Mouse (Mus musculus) testis, adult 2 months (tissue): ENCODE measurements at regions not wholly inside any gene's neighbourhood (a gene's known extent, or its start where the extent isn't known, plus 50 kb on each side); places are given as distances from the start of the nearest gene placed in this dataset.

ENCODE experiments used
- H3K27ac ChIP-seq: fragments of 200-500 bp; 2 replicates; pipeline ENCODE4 v1.5.1; 2012; ENCODE audit warnings: low read depth, low read length; ENCODE audit not compliant: control insufficient read depth, insufficient read depth
- H3K27me3 ChIP-seq: fragments of 200-500 bp; 2 replicates; pipeline ENCODE4 v1.6.1; 2012; ENCODE audit warnings: mild to moderate bottlenecking, low read length, moderate library complexity; ENCODE audit not compliant: control insufficient read depth, insufficient read depth
- H3K36me3 ChIP-seq: fragments of 200-500 bp; 2 replicates; pipeline ENCODE4 v1.6.1; 2012; ENCODE audit warnings: mild to moderate bottlenecking, low read length; ENCODE audit not compliant: control insufficient read depth, insufficient read depth
- H3K4me1 ChIP-seq: fragments of 200-500 bp; 2 replicates; pipeline ENCODE4 v1.6.1; 2012; ENCODE audit warnings: low read length; ENCODE audit not compliant: control insufficient read depth, insufficient read depth
- H3K4me3 ChIP-seq: fragments of 200-500 bp; 2 replicates; pipeline ENCODE4 v1.5.1; 2012; ENCODE audit warnings: low read depth, mild to moderate bottlenecking, low read length, moderate library complexity, mixed read lengths; ENCODE audit not compliant: control insufficient read depth
- CTCF ChIP-seq: fragments of 200-500 bp; IDR thresholded peaks from 2 replicates; pipeline ENCODE4 v1.5.1; 2012; ENCODE audit warnings: low read depth, mild to moderate bottlenecking, inconsistent platforms, low read length, moderate library complexity; ENCODE audit not compliant: control insufficient read depth, insufficient read depth, insufficient replicate concordance
- POLR2A ChIP-seq: fragments of 200-500 bp; IDR thresholded peaks from 2 replicates; pipeline ENCODE4 v1.6.1; 2012; ENCODE audit warnings: low read depth, mild to moderate bottlenecking, inconsistent platforms, low read length, moderate library complexity; ENCODE audit not compliant: control insufficient read depth

DNA sequence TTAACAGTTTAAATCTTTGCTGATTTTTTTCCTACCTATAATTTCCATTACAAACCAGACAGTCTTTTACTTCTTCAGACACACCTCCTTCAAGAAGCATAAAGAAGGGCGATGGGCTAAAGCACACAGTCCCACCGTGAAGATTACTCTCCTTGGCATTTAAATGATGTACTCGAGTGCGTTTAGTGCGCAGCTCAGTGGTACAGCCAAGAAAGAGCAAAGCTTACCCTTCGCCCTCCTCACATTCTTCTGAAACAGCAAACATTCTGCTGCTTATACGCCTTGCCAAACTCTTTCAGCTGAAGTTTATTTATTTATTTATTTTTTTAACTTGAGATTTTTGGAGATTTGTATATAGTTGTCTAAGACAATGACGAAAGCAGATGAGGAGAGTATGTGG is 68.0 kb upstream of the Arglu1 start:
- TF ChIP-seq POLR2A (no peak), CTCF (no peak)
- no peaks in the 10 kb centered on the region for H3K36me3 ChIP-seq
- no peak overlapping the region for H3K4me3 ChIP-seq
- no peak overlapping the region for H3K27ac ChIP-seq
- no peaks in the 10 kb centered on the region for H3K4me1 ChIP-seq
- no peaks in the 10 kb centered on the region for H3K27me3 ChIP-seq

DNA sequence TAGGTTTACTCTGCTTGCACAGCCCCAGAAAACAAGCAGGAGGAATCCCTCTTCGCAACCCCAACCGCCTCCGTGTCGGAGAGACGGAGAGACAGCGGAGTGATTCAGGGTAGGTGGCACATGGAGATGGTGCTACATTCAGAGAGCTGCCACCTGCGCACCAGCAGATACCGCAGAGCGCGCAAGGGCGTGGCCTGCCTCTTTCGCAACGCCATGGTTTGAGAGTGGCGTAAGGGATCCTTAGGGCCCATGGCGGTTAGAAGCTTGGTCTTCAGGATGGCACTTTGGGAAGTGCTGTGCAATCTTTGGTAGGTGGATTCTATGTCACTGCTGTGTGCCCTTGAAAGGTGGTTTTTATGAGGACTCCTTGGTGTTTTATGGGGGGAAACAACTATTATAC is 60.9 kb upstream of the Arglu1 start:
- peaks cover 2% of the 10 kb centered on the region for H3K4me1 ChIP-seq
- no peaks in the 10 kb centered on the region for H3K36me3 ChIP-seq
- no peak overlapping the region for H3K4me3 ChIP-seq
- H3K27me3 ChIP-seq: no peaks in the 10 kb centered on the region
- no peak overlapping the region for H3K27ac ChIP-seq
- TF ChIP-seq CTCF (no peak), POLR2A (no peak)

DNA sequence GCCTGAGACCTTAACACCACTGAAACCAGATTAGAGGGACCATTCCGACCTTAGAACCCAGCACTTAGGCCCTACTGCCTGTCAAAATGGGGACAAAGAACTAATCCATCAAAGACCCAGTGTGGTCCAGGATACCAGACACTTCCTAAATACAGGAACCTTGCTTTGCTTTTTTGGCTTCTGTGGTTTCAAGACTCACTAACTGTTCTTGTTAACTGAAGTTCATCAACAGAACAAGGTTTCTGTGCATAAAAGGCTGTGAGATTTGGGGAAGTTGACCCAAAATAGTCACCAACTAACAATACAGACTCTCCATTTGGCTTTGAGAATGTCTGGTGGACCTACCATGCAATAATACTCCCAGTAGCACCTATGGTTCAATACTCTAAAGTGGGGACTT is 56.4 kb upstream of the Arglu1 start:
- H3K36me3 ChIP-seq: no peaks in the 10 kb centered on the region
- no peak overlapping the region for H3K4me3 ChIP-seq
- TF ChIP-seq POLR2A (no peak), CTCF (no peak)
- no peak overlapping the region for H3K27ac ChIP-seq
- peaks cover 2% of the 10 kb centered on the region for H3K4me1 ChIP-seq
- H3K27me3 ChIP-seq: no peaks in the 10 kb centered on the region

DNA sequence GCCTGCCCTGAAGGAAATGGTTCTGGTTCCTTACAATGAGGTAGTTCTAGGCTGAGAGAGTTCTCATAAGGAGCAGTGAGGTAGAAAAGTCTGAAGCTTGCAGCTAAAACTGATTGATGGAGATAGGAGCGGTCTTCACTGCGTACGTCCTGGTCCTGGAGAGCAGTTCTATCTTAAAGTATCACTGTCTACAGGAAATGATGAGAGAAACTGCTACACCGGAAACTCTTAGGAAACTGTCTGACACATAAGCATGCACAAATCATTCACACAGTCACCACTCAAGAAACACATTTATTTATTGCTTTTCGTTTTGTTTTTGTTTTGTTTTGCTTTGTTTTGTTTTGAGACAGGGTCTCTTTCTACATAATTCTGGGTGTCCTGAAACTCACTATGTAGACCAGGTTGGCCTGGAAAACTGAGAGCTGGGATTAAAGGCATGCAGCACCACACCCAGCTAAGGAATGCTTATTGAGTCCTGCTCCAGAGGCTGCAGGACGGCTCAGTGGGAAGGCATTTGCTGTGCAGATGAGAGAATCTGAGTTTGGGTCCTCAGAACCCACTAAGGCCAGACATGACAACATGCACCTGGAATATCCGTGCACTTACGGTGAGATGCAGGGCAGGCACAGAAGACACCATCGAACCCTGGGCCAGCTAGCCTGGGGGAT is 55.4 kb upstream of the Arglu1 start:
- Histone ChIP-seq H3K27me3 (no peaks in the 10 kb centered on the region), H3K27ac (no peak overlapping the region), H3K36me3 (no peaks in the 10 kb centered on the region), H3K4me1 (no peaks in the 10 kb centered on the region), H3K4me3 (no peak overlapping the region)
- TF ChIP-seq CTCF (no peak), POLR2A (no peak)
